Mouse (Mus musculus) MEL (cell line): Measurements from ENCODE around the gene Smarca4.

Source experiments
- CHD2 ChIP-seq: IDR thresholded peaks from 2 replicates; pipeline ENCODE4 v1.6.1; 2011; ENCODE audit warnings: low read length, improper control_type of control experiment
- MXI1 ChIP-seq: IDR thresholded peaks from 2 replicates; pipeline ENCODE4 v1.6.1; 2011; ENCODE audit warnings: mild to moderate bottlenecking, low read depth, low read length, improper control_type of control experiment
- TCF12 ChIP-seq: IDR thresholded peaks from 2 replicates; pipeline ENCODE4 v1.6.1; 2014; ENCODE audit warnings: low read depth, mild to moderate bottlenecking, inconsistent platforms, low read length, improper control_type of control experiment, moderate library complexity
- USF1 ChIP-seq: IDR thresholded peaks from 2 replicates; pipeline ENCODE4 v1.6.1; 2014; ENCODE audit warnings: low read depth, mild to moderate bottlenecking, inconsistent platforms, low read length, improper control_type of control experiment, moderate library complexity
- ZKSCAN1 ChIP-seq: IDR thresholded peaks from 2 replicates; pipeline ENCODE4 v1.6.1; 2012; ENCODE audit warnings: low read depth, mild to moderate bottlenecking, inconsistent platforms, low read length, improper control_type of control experiment, moderate library complexity

DNA sequence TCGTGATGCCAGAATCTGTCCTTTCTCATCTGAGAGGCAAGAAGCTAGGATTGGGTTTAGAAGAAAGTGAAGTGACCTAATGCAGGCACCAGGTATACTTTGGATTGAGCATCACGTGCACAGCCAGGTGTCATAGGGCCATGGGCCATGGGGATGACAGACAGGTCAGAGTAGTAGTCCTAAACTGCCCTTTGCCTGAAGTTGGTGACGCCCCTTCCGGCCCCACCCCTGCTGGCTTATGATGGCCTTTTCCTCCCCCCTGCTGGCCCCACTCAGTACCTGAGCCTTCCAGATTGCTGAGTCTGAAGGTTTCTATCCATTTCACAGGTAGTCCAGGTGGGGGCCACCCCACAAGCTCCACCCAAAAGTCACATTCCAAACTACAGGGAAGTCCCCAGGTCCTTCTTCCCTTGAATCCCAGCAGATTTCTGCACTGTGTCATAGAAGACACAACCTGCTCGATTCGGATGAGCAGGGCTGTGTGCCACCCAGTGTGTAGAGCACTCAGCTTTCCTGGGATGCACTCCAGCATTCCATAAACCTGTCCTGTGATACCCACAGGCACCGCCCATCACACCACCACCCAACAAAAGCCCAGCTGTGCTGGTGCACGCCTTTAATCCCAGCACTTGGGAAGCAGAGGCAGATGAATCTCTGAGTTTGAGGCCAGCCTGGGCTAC lies 90.8 kb downstream of the Smarca4 start:
- no peak for TF ChIP-seq TCF12
- no peak for TF ChIP-seq MXI1
- no peak for TF ChIP-seq ZKSCAN1
- TF ChIP-seq CHD2, result no peak
- TF ChIP-seq USF1, result no peak
